Mouse (Mus musculus) kidney, embryonic 14.5 days (tissue): Measurements from ENCODE around the gene Mettl21e. TPM values are rescaled to one million over a fixed set of nuclear protein-coding genes. Genes with fewer than 3 reads are reported as not detected.

Experiments used
- ATAC-seq: fragments of 200-750 bp; cut with Nextera tagmentation; 2 replicates; pipeline ENCODE4 v1.8.0; 2017; ENCODE audit warnings: moderate number of reproducible peaks, mild to moderate bottlenecking, moderate TSS enrichment, moderate library complexity; ENCODE audit not compliant: low FRiP score, low TSS enrichment
- H3K27ac ChIP-seq: fragments of 300-500 bp; sonication (generic); 2 replicates; pipeline ENCODE4 v1.5.1; 2014; ENCODE audit warnings: low read depth, mild to moderate bottlenecking, low read length, moderate library complexity, mixed read lengths
- H3K27me3 ChIP-seq: fragments of 300-500 bp; sonication (generic); 2 replicates; pipeline ENCODE4 v1.6.1; 2014; ENCODE audit warnings: mild to moderate bottlenecking, low read length; ENCODE audit not compliant: control insufficient read depth, insufficient read depth
- H3K36me3 ChIP-seq: fragments of 300-500 bp; sonication (generic); 2 replicates; pipeline ENCODE4 v1.6.1; 2014; ENCODE audit warnings: low read length, mixed read lengths; ENCODE audit not compliant: control insufficient read depth, insufficient read depth
- H3K4me1 ChIP-seq: fragments of 300-500 bp; sonication (generic); 2 replicates; pipeline ENCODE4 v1.6.1; 2014; ENCODE audit warnings: low read length, mixed read lengths; ENCODE audit not compliant: control insufficient read depth, insufficient read depth
- H3K4me2 ChIP-seq: fragments of 300-500 bp; sonication (generic); replicated peaks from 2 replicates; pipeline ENCODE4 v1.6.1; 2014; ENCODE audit warnings: low read depth, mild to moderate bottlenecking, low read length
- H3K4me3 ChIP-seq: fragments of 300-500 bp; sonication (generic); 2 replicates; pipeline ENCODE4 v1.5.1; 2014; ENCODE audit warnings: mild to moderate bottlenecking, low read length
- H3K9ac ChIP-seq: fragments of 300-500 bp; sonication (generic); 2 replicates; pipeline ENCODE4 v1.6.1; 2014; ENCODE audit warnings: low read depth, mild to moderate bottlenecking, low read length, moderate library complexity
- H3K9me3 ChIP-seq: fragments of 300-500 bp; sonication (generic); 2 replicates; pipeline ENCODE4 v1.6.1; 2016; ENCODE audit warnings: low read length; ENCODE audit not compliant: control insufficient read depth
- WGBS: fragments of 180-500 bp; shearing (Covaris S2); extraction: QIAGEN DNeasy Blood & Tissue Kit; methylation state at CpG from one replicate; pipeline ENCODE4 v1.1.7; 2014; 5-methylcytosine and 5-hydroxymethylcytosine counted together
- polyA plus RNA-seq: library from polyadenylated mRNA; unstranded; fragments of >200 nt; fragmentation: Nextera tagmentation; extraction: Ambion mirVana; gene quantifications from 2 replicates; pipeline ENCODE4 v1.2.1, GENCODE M21; 2014

The Mettl21e gene
- polyA plus RNA-seq, 1 experiment from 2014 or later = not detected

- Histone ChIP-seq H3K4me3 (no peak overlapping the region), H3K36me3 (no peaks in the 10 kb centered on the region), H3K9me3 (no peaks in the 10 kb centered on the region), H3K27ac (no peak overlapping the region), H3K9ac (no peak overlapping the region), H3K27me3 (no peaks in the 10 kb centered on the region), H3K4me2 (no peak overlapping the region), H3K4me1 (no peaks in the 10 kb centered on the region)
- ATAC-seq = no peak
- 53% methylated on average over 2 of the region's 2 CpGs for WGBS
Measured at GRCm38 (mm10) chr1:44214443-44214842, 4.3 kb downstream of the Mettl21e start.

GRCm38 (mm10) chr1:44202876-44203275, 15.9 kb downstream of the Mettl21e start:
- ATAC-seq = no peak
- Histone ChIP-seq H3K4me2 (no peak overlapping the region), H3K36me3 (no peaks in the 10 kb centered on the region), H3K9me3 (no peaks in the 10 kb centered on the region), H3K4me3 (no peak overlapping the region), H3K27ac (no peak overlapping the region), H3K4me1 (no peaks in the 10 kb centered on the region), H3K9ac (no peak overlapping the region), H3K27me3 (no peaks in the 10 kb centered on the region)
- 91% methylated on average over 15 of the region's 15 CpGs for WGBS

GRCm38 (mm10) chr1:44198273-44199171, 20.2 kb downstream of the Mettl21e start:
- peak; percentile 69 for ATAC-seq
- 17% methylated on average over 47 of the region's 47 CpGs for WGBS
- Histone ChIP-seq H3K4me2 (peak overlapping the region; percentile 87), H3K36me3 (no peaks in the 10 kb centered on the region), H3K4me1 (no peaks in the 10 kb centered on the region), H3K9me3 (no peaks in the 10 kb centered on the region), H3K27ac (no peak overlapping the region), H3K9ac (peak overlapping the region; percentile 44; the same call in 1 of the 2 replicates), H3K27me3 (no peaks in the 10 kb centered on the region), H3K4me3 (peak overlapping the region; percentile 47)

- no peaks in the 10 kb centered on the region for H3K4me1 ChIP-seq
- H3K27ac ChIP-seq = no peak overlapping the region
- no peaks in the 10 kb centered on the region for H3K9me3 ChIP-seq
- no peaks in the 10 kb centered on the region for H3K27me3 ChIP-seq
- no peak for ATAC-seq
- no peak overlapping the region for H3K4me2 ChIP-seq
- peaks cover 4% of the 10 kb centered on the region; the same call in 1 of the 2 replicates for H3K36me3 ChIP-seq
- H3K9ac ChIP-seq = no peak overlapping the region
- H3K4me3 ChIP-seq = no peak overlapping the region
Measured at GRCm38 (mm10) chr1:44186396-44186795, 32.4 kb downstream of the Mettl21e start.

- Histone ChIP-seq H3K27me3 (no peaks in the 10 kb centered on the region), H3K4me3 (no peak overlapping the region), H3K27ac (no peak overlapping the region), H3K9ac (no peak overlapping the region), H3K9me3 (no peaks in the 10 kb centered on the region), H3K36me3 (peaks cover 51% of the 10 kb centered on the region), H3K4me2 (no peak overlapping the region), H3K4me1 (no peaks in the 10 kb centered on the region)
- ATAC-seq = no peak
- 93% methylated on average over 5 of the region's 5 CpGs for WGBS
Measured at GRCm38 (mm10) chr1:44178086-44178485, 40.7 kb downstream of the Mettl21e start.

- Histone ChIP-seq H3K36me3 (peaks cover 47% of the 10 kb centered on the region), H3K4me3 (no peak overlapping the region), H3K4me1 (no peaks in the 10 kb centered on the region), H3K27ac (no peak overlapping the region), H3K4me2 (no peak overlapping the region), H3K9ac (no peak overlapping the region), H3K9me3 (peaks cover 5% of the 10 kb centered on the region; the same call in 1 of the 2 replicates), H3K27me3 (no peaks in the 10 kb centered on the region)
- 85% methylated on average over 8 of the region's 8 CpGs for WGBS
- no peak for ATAC-seq
Measured at GRCm38 (mm10) chr1:44173903-44174302, 44.9 kb downstream of the Mettl21e start.

GRCm38 (mm10) chr1:44172656-44173055, 46.1 kb downstream of the Mettl21e start:
- WGBS = over 99% methylated on average over 4 of the region's 4 CpGs
- Histone ChIP-seq H3K9me3 (peaks cover 5% of the 10 kb centered on the region; the same call in 1 of the 2 replicates), H3K36me3 (peaks cover 49% of the 10 kb centered on the region), H3K4me3 (no peak overlapping the region), H3K4me2 (no peak overlapping the region), H3K4me1 (no peaks in the 10 kb centered on the region), H3K9ac (no peak overlapping the region), H3K27me3 (no peaks in the 10 kb centered on the region), H3K27ac (no peak overlapping the region)
- ATAC-seq = no peak

- no peak for ATAC-seq
- H3K9ac ChIP-seq = no peak overlapping the region
- no peak overlapping the region for H3K4me2 ChIP-seq
- H3K9me3 ChIP-seq = peaks cover 5% of the 10 kb centered on the region; the same call in 1 of the 2 replicates
- no peak overlapping the region for H3K27ac ChIP-seq
- H3K4me1 ChIP-seq = no peaks in the 10 kb centered on the region
- peaks cover 44% of the 10 kb centered on the region for H3K36me3 ChIP-seq
- 96% methylated on average over 3 of the region's 3 CpGs for WGBS
- no peak overlapping the region for H3K4me3 ChIP-seq
- H3K27me3 ChIP-seq = no peaks in the 10 kb centered on the region
Measured at GRCm38 (mm10) chr1:44167859-44168383, 50.8 kb downstream of the Mettl21e start.

GRCm38 (mm10) chr1:44162389-44162788, 56.4 kb downstream of the Mettl21e start:
- no peak for ATAC-seq
- 91% methylated on average over 5 of the region's 5 CpGs for WGBS
- H3K36me3 ChIP-seq = peaks cover 70% of the 10 kb centered on the region

More at GRCm38 (mm10) chr1:44162389-44162788, 56.4 kb downstream of the Mettl21e start:
- no peak overlapping the region for H3K27ac ChIP-seq
- no peak overlapping the region for H3K4me3 ChIP-seq
- no peaks in the 10 kb centered on the region for H3K9me3 ChIP-seq
- no peaks in the 10 kb centered on the region for H3K27me3 ChIP-seq
- H3K4me2 ChIP-seq = no peak overlapping the region
- H3K4me1 ChIP-seq = no peaks in the 10 kb centered on the region
- no peak overlapping the region for H3K9ac ChIP-seq
